Mouse (Mus musculus) layer of hippocampus, adult 2 months (tissue): Measurements from ENCODE around the gene Them5. TPM values are rescaled to one million over a fixed set of nuclear protein-coding genes. Genes with fewer than 3 reads are reported as not detected.

Experiments used
- DNase-seq, 2 experiments: peaks; one replicate each; pipeline ENCODE4 v3.0.0; 2022; ENCODE audit warnings: low spot score in 2 of 2
- H3K27ac ChIP-seq: fragments of 200-600 bp; 2 replicates; pipeline ENCODE4 v1.8.1; 2022
- H3K4me3 ChIP-seq: fragments of 200-600 bp; 2 replicates; pipeline ENCODE4 v1.8.1; 2022; ENCODE audit warnings: mild to moderate bottlenecking
- CTCF ChIP-seq: fragments of 200-600 bp; conservative IDR thresholded peaks from 2 replicates; pipeline ENCODE4 v1.8.1; 2022; ENCODE audit warnings: antibody characterized with exemption, mild to moderate bottlenecking, moderate library complexity
- total RNA-seq, 2 experiments: library from RNA; stranded (reverse); gene quantifications; 2 replicates each; pipeline ENCODE4 v1.2.3; 2021

Gene Them5
- total RNA-seq, 2 experiments from 2014 or later: not detected

DNA sequence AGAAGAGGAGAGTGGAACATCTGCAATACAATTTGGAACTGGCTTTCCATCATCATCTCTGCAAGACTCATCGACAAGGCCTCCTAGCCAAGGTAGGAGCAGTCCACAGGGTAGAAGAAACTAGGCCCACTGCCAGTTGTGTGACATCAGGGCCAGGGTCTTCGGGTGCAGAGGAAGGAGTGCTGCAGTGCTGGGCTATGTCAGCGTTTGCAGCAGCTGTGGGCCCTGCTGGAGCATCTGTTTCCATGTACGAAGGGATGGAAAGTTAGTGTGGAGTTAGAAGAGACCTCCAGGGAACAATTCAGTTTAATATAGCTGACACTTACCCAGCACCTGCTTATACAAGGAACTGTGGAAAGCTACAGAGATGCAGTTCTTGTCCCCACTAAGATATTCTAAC is 51.1 kb downstream of the Them5 start:
- DNase-seq: no peak
- TF ChIP-seq CTCF: no peak
- H3K4me3 ChIP-seq: no peak overlapping the region
- H3K27ac ChIP-seq: no peak overlapping the region

DNA sequence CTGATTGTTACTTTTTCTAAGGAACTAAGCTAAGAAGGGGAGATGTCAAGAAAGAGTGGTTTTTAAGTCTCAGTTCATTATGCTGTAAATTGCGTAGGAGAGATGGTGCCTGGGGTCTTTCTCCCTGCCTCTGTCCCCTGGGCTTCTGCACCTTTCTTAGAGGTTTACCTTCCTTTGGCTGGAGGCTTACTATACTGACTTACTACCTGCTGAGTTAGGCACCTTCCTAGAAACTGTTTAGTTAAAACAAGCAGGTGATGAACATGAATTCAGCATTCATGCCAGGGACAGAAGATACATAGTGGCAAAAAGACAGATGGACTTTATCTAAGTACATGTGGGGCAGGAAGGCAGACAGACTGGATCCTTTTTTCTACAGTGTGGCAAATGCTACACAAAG is 54.4 kb downstream of the Them5 start:
- H3K27ac ChIP-seq: no peak overlapping the region
- TF ChIP-seq CTCF: no peak

DNA sequence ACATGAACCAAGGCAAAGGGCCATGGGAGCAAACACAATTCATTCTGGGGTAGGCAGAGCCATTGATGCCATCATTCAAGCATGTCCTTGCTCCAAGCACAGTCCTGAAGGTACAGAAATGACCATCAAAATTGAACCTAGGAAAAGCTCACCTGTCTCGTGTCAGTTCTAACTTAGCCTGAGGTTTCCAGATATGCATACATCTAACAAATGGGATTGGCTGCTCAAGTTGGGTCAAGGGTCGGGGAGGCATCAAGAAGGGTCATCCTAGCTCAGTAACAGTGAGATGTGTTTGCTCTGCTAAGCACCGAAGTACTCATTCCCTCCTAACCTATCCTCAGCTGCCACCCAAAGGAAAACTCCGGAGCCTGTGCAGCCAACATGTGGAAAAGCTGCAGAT is 55.0 kb downstream of the Them5 start:
- no peak for TF ChIP-seq CTCF
- DNase-seq: no peak
- no peak overlapping the region for H3K4me3 ChIP-seq
- H3K27ac ChIP-seq: no peak overlapping the region

More for the DNA sequence above, 54.4 kb downstream of the Them5 start:
- H3K4me3 ChIP-seq: no peak overlapping the region
- no peak for DNase-seq

Other genes with a start within 250 kb of the Them5 start
- gene Gm10696, start 163.9 kb upstream of the Them5 start, total RNA-seq: not detected
- not detected for gene Gm5286, start 145.4 kb upstream of the Them5 start, total RNA-seq
- gene Gm4778, start 78.1 kb upstream of the Them5 start, total RNA-seq: not detected
- 10 to 100 TPM; 24.3 to 26.5 TPM for gene Them4, start 32.0 kb upstream of the Them5 start, total RNA-seq
- under 1 TPM; 0.36 to 0.47 TPM for gene C2cd4d, start 20.3 kb downstream of the Them5 start, total RNA-seq
- gene Rorc, start 30.7 kb downstream of the Them5 start, total RNA-seq: 1 to 10 TPM in 1 of 2 experiments, under 1 TPM in 1; 0.97 to 1.0 TPM
- gene Lingo4, start 56.4 kb downstream of the Them5 start, total RNA-seq: under 1 TPM; 0.79 to 0.98 TPM
- gene Tdrkh, start 71.2 kb downstream of the Them5 start, total RNA-seq: 10 to 100 TPM; 41.3 to 47.2 TPM
- gene Mrpl9, start 101.2 kb downstream of the Them5 start, total RNA-seq: 10 to 100 TPM; 41.3 to 44.4 TPM
- not detected for gene Oaz3, start 101.8 kb downstream of the Them5 start, total RNA-seq
- gene Celf3, start 136.2 kb downstream of the Them5 start, total RNA-seq: 100 to 1,000 TPM; 184 to 202 TPM
- gene Riiad1, start 138.2 kb downstream of the Them5 start, total RNA-seq: 1 to 10 TPM; 5.8 to 7.2 TPM
- 100 to 1,000 TPM; 102 to 108 TPM for gene Snx27, start 240.6 kb downstream of the Them5 start, total RNA-seq